Mouse (Mus musculus): ENCODE measurements around the gene Ift80. TPM values are rescaled to one million over a fixed set of nuclear protein-coding genes. Genes with fewer than 3 reads are reported as not detected.
"Not testable (repeated sequence)": the region's sequence is repeated elsewhere in the genome, so short reads cannot be mapped to it uniquely, and the experiment has no call there.

Ift80 gene
- polyA plus RNA-seq, 1 experiment from 2014 or later: 24.0 TPM

- ATAC-seq (replicated peaks; ENCODE audit: low FRiP score) (peak; percentile 67), DNase-seq (ENCODE audit: low spot score) (peak; percentile 81)
- Histone ChIP-seq H3K4me3 (ENCODE audit: low read depth, low read length) (peak overlapping the region; percentile 84), H3K9ac (ENCODE audit: low read length) (peak overlapping the region; percentile 98), H3K4me1 (replicated peaks; ENCODE audit: control insufficient read depth, insufficient read depth, low read length) (peaks cover 12% of the 10 kb centered on the region), H3K27me3 (ENCODE audit: control insufficient read depth, insufficient read depth, low read length) (no peaks in the 10 kb centered on the region), H3K9me3 (ENCODE audit: control insufficient read depth, low read length) (no peaks in the 10 kb centered on the region), H3K4me2 (ENCODE audit: low read depth, low read length, severe bottlenecking) (peak overlapping the region; percentile 86), H3K36me3 (ENCODE audit: control insufficient read depth, insufficient read depth, low read length) (no peaks in the 10 kb centered on the region; the same call in 1 of the 2 replicates), H3K27ac (ENCODE audit: low read depth, low read length) (peak overlapping the region; percentile 94)
- 0% methylated on average over 31 of the region's 42 CpGs for WGBS
These were observed 39.8 kb upstream of the Ift80 start for GRCm38 (mm10) chr3:69044167-69044591.

- H3K27me3 ChIP-seq (ENCODE audit: control insufficient read depth, insufficient read depth, low read length): no peaks in the 10 kb centered on the region
- DNase-seq (ENCODE audit: low spot score) (no peak), ATAC-seq (replicated peaks; ENCODE audit: low FRiP score) (no peak)
- H3K9ac ChIP-seq (ENCODE audit: low read length): no peak overlapping the region
- peak overlapping the region; percentile 24; the same call in 1 of the 2 replicates for H3K4me2 ChIP-seq (ENCODE audit: low read depth, low read length, severe bottlenecking)
- no peaks in the 10 kb centered on the region for H3K9me3 ChIP-seq (ENCODE audit: control insufficient read depth, low read length)
- peak overlapping the region; percentile 16; the same call in 1 of the 2 replicates for H3K4me3 ChIP-seq (ENCODE audit: low read depth, low read length)
- H3K36me3 ChIP-seq (ENCODE audit: control insufficient read depth, insufficient read depth, low read length): no peaks in the 10 kb centered on the region; the same call in 1 of the 2 replicates
- peaks cover 12% of the 10 kb centered on the region for H3K4me1 ChIP-seq (replicated peaks; ENCODE audit: control insufficient read depth, insufficient read depth, low read length)
- 80% methylated on average over 5 of the region's 5 CpGs for WGBS
- H3K27ac ChIP-seq (ENCODE audit: low read depth, low read length): no peak overlapping the region
These were observed 36.9 kb upstream of the Ift80 start for GRCm38 (mm10) chr3:69041298-69041697.

GRCm38 (mm10) chr3:69040105-69040504 is 35.7 kb upstream of the Ift80 start:
- peak overlapping the region; percentile 7 for H3K4me3 ChIP-seq (ENCODE audit: low read depth, low read length)
- H3K4me1 ChIP-seq (replicated peaks; ENCODE audit: control insufficient read depth, insufficient read depth, low read length): peaks cover 8% of the 10 kb centered on the region
- H3K4me2 ChIP-seq (ENCODE audit: low read depth, low read length, severe bottlenecking): no peak overlapping the region; the same call in 1 of the 2 replicates
- H3K9me3 ChIP-seq (ENCODE audit: control insufficient read depth, low read length): no peaks in the 10 kb centered on the region
- no peaks in the 10 kb centered on the region; the same call in 1 of the 2 replicates for H3K36me3 ChIP-seq (ENCODE audit: control insufficient read depth, insufficient read depth, low read length)
- H3K27me3 ChIP-seq (ENCODE audit: control insufficient read depth, insufficient read depth, low read length): no peaks in the 10 kb centered on the region
- DNase-seq (ENCODE audit: low spot score) (no peak), ATAC-seq (replicated peaks; ENCODE audit: low FRiP score) (no peak)
- no peak overlapping the region for H3K9ac ChIP-seq (ENCODE audit: low read length)
- no peak overlapping the region for H3K27ac ChIP-seq (ENCODE audit: low read depth, low read length)
- WGBS: 90% methylated on average over 2 of the region's 2 CpGs

GRCm38 (mm10) chr3:69026133-69026783 is 21.9 kb upstream of the Ift80 start:
- Histone ChIP-seq H3K9me3 (ENCODE audit: control insufficient read depth, low read length) (no peaks in the 10 kb centered on the region), H3K27me3 (ENCODE audit: control insufficient read depth, insufficient read depth, low read length) (no peaks in the 10 kb centered on the region), H3K27ac (ENCODE audit: low read depth, low read length) (no peak overlapping the region), H3K36me3 (ENCODE audit: control insufficient read depth, insufficient read depth, low read length) (peaks cover 22% of the 10 kb centered on the region; the same call in 1 of the 2 replicates), H3K4me3 (ENCODE audit: low read depth, low read length) (no peak overlapping the region), H3K9ac (ENCODE audit: low read length) (no peak overlapping the region), H3K4me2 (ENCODE audit: low read depth, low read length, severe bottlenecking) (no peak overlapping the region), H3K4me1 (replicated peaks; ENCODE audit: control insufficient read depth, insufficient read depth, low read length) (no peaks in the 10 kb centered on the region)
- 98% methylated on average over 1 of the region's 1 CpGs for WGBS
- DNase-seq (ENCODE audit: low spot score) (no peak), ATAC-seq (replicated peaks; ENCODE audit: low FRiP score) (no peak)

- Histone ChIP-seq H3K27ac (ENCODE audit: low read depth, low read length) (no peak overlapping the region), H3K9me3 (ENCODE audit: control insufficient read depth, low read length) (no peaks in the 10 kb centered on the region), H3K4me2 (ENCODE audit: low read depth, low read length, severe bottlenecking) (no peak overlapping the region), H3K4me1 (replicated peaks; ENCODE audit: control insufficient read depth, insufficient read depth, low read length) (no peaks in the 10 kb centered on the region), H3K36me3 (ENCODE audit: control insufficient read depth, insufficient read depth, low read length) (peaks cover 14% of the 10 kb centered on the region), H3K4me3 (ENCODE audit: low read depth, low read length) (no peak overlapping the region), H3K9ac (ENCODE audit: low read length) (no peak overlapping the region), H3K27me3 (ENCODE audit: control insufficient read depth, insufficient read depth, low read length) (no peaks in the 10 kb centered on the region)
- no peak for ATAC-seq (replicated peaks; ENCODE audit: low FRiP score)
- DNase-seq (ENCODE audit: low spot score): no peak
These were observed 16.4 kb upstream of the Ift80 start for GRCm38 (mm10) chr3:69020764-69021163.

- WGBS: 91% methylated on average over 2 of the region's 2 CpGs
- ATAC-seq (replicated peaks; ENCODE audit: low FRiP score) (no peak), DNase-seq (ENCODE audit: low spot score) (no peak)
- Histone ChIP-seq H3K9ac (ENCODE audit: low read length) (no peak overlapping the region), H3K4me1 (replicated peaks; ENCODE audit: control insufficient read depth, insufficient read depth, low read length) (no peaks in the 10 kb centered on the region), H3K27ac (ENCODE audit: low read depth, low read length) (no peak overlapping the region), H3K4me2 (ENCODE audit: low read depth, low read length, severe bottlenecking) (no peak overlapping the region), H3K36me3 (ENCODE audit: control insufficient read depth, insufficient read depth, low read length) (peaks cover 14% of the 10 kb centered on the region), H3K9me3 (ENCODE audit: control insufficient read depth, low read length) (no peaks in the 10 kb centered on the region), H3K27me3 (ENCODE audit: control insufficient read depth, insufficient read depth, low read length) (no peaks in the 10 kb centered on the region), H3K4me3 (ENCODE audit: low read depth, low read length) (no peak overlapping the region)
These were observed 15.9 kb upstream of the Ift80 start for GRCm38 (mm10) chr3:69020285-69020684.

GRCm38 (mm10) chr3:69018635-69019034 is 14.3 kb upstream of the Ift80 start:
- H3K36me3 ChIP-seq (ENCODE audit: control insufficient read depth, insufficient read depth, low read length): peaks cover 14% of the 10 kb centered on the region
- WGBS: 96% methylated on average over 2 of the region's 2 CpGs
- H3K9me3 ChIP-seq (ENCODE audit: control insufficient read depth, low read length); H3K27ac ChIP-seq (ENCODE audit: low read depth, low read length); H3K9ac ChIP-seq (ENCODE audit: low read length); ATAC-seq (replicated peaks; ENCODE audit: low FRiP score); H3K27me3 ChIP-seq (ENCODE audit: control insufficient read depth, insufficient read depth, low read length); H3K4me2 ChIP-seq (ENCODE audit: low read depth, low read length, severe bottlenecking); H3K4me1 ChIP-seq (replicated peaks; ENCODE audit: control insufficient read depth, insufficient read depth, low read length); DNase-seq (ENCODE audit: low spot score); H3K4me3 ChIP-seq (ENCODE audit: low read depth, low read length): not testable (repeated sequence)

GRCm38 (mm10) chr3:69017181-69017580 is 12.8 kb upstream of the Ift80 start:
- no peak for DNase-seq (ENCODE audit: low spot score)
- no peak for ATAC-seq (replicated peaks; ENCODE audit: low FRiP score)
- no peak overlapping the region for H3K9ac ChIP-seq (ENCODE audit: low read length)
- WGBS: 91% methylated on average over 3 of the region's 3 CpGs
- H3K27ac ChIP-seq (ENCODE audit: low read depth, low read length): no peak overlapping the region
- H3K4me3 ChIP-seq (ENCODE audit: low read depth, low read length): no peak overlapping the region
- H3K4me1 ChIP-seq (replicated peaks; ENCODE audit: control insufficient read depth, insufficient read depth, low read length): no peaks in the 10 kb centered on the region
- no peaks in the 10 kb centered on the region for H3K9me3 ChIP-seq (ENCODE audit: control insufficient read depth, low read length)
- H3K27me3 ChIP-seq (ENCODE audit: control insufficient read depth, insufficient read depth, low read length): no peaks in the 10 kb centered on the region
- no peak overlapping the region for H3K4me2 ChIP-seq (ENCODE audit: low read depth, low read length, severe bottlenecking)
- peaks cover 12% of the 10 kb centered on the region for H3K36me3 ChIP-seq (ENCODE audit: control insufficient read depth, insufficient read depth, low read length)

- WGBS: 95% methylated on average over 2 of the region's 2 CpGs
- DNase-seq (ENCODE audit: low spot score) (no peak), ATAC-seq (replicated peaks; ENCODE audit: low FRiP score) (no peak)
- Histone ChIP-seq H3K36me3 (ENCODE audit: control insufficient read depth, insufficient read depth, low read length) (no peaks in the 10 kb centered on the region; the same call in 1 of the 2 replicates), H3K27ac (ENCODE audit: low read depth, low read length) (no peak overlapping the region), H3K4me3 (ENCODE audit: low read depth, low read length) (no peak overlapping the region), H3K9me3 (ENCODE audit: control insufficient read depth, low read length) (no peaks in the 10 kb centered on the region), H3K4me2 (ENCODE audit: low read depth, low read length, severe bottlenecking) (no peak overlapping the region), H3K27me3 (ENCODE audit: control insufficient read depth, insufficient read depth, low read length) (no peaks in the 10 kb centered on the region), H3K9ac (ENCODE audit: low read length) (no peak overlapping the region), H3K4me1 (replicated peaks; ENCODE audit: control insufficient read depth, insufficient read depth, low read length) (no peaks in the 10 kb centered on the region)
These were observed 4.5 kb upstream of the Ift80 start for GRCm38 (mm10) chr3:69008873-69009272.
